Mouse (Mus musculus): ENCODE measurements around the gene Slc39a10. TPM values are rescaled to one million over a fixed set of nuclear protein-coding genes. Genes with fewer than 3 reads are reported as not detected.
"Not testable (repeated sequence)": the region's sequence is repeated elsewhere in the genome, so short reads cannot be mapped to it uniquely, and the experiment has no call there.

Slc39a10 gene
- total and polyA plus RNA-seq, 2 experiments from 2014 or later: 52.9 to 85.3 TPM

GRCm38 (mm10) chr1:46843406-46843805 is 49.2 kb downstream of the Slc39a10 start:
- Histone ChIP-seq H3K4me1 (ENCODE audit: insufficient read depth, low read length) (no peaks in the 10 kb centered on the region), H3K9ac (replicated peaks; ENCODE audit: low read length, poor library complexity, severe bottlenecking) (no peak overlapping the region), H3K27me3 (ENCODE audit: insufficient read depth, low read length) (no peaks in the 10 kb centered on the region), H3K4me3 (ENCODE audit: low read depth, low read length) (no peak overlapping the region), H3K27ac (ENCODE audit: low read depth, low read length) (no peak overlapping the region), H3K9me3 (ENCODE audit: low read length) (no peaks in the 10 kb centered on the region), H3K4me2 (ENCODE audit: low read depth, low read length, poor library complexity, severe bottlenecking) (no peak overlapping the region), H3K36me3 (ENCODE audit: insufficient read depth, low read length) (no peaks in the 10 kb centered on the region)
- no peak for ATAC-seq (ENCODE audit: low FRiP score)
- TF ChIP-seq CTCF (IDR thresholded peaks at IDR 0.05): no peak
- DNase-seq (ENCODE audit: low spot score): no peak
- WGBS: 63% methylated on average over 4 of the region's 4 CpGs

GRCm38 (mm10) chr1:46831927-46832326 is 60.7 kb downstream of the Slc39a10 start:
- Histone ChIP-seq H3K4me3 (ENCODE audit: low read depth, low read length) (no peak overlapping the region), H3K9me3 (ENCODE audit: low read length) (no peaks in the 10 kb centered on the region), H3K27ac (ENCODE audit: low read depth, low read length) (no peak overlapping the region), H3K36me3 (ENCODE audit: insufficient read depth, low read length) (0 out of 2 replicates have a peak, but pooled peaks cover 5% of the 10 kb centered on the region), H3K27me3 (ENCODE audit: insufficient read depth, low read length) (no peaks in the 10 kb centered on the region), H3K9ac (replicated peaks; ENCODE audit: low read length, poor library complexity, severe bottlenecking) (no peak overlapping the region), H3K4me2 (ENCODE audit: low read depth, low read length, poor library complexity, severe bottlenecking) (no peak overlapping the region), H3K4me1 (ENCODE audit: insufficient read depth, low read length) (no peaks in the 10 kb centered on the region)
- DNase-seq (ENCODE audit: low spot score) (no peak), ATAC-seq (ENCODE audit: low FRiP score) (no peak)
- no peak for TF ChIP-seq CTCF (IDR thresholded peaks at IDR 0.05)
- WGBS: 96% methylated on average over 5 of the region's 5 CpGs

- no peak overlapping the region for H3K27ac ChIP-seq (ENCODE audit: low read depth, low read length)
- H3K4me1 ChIP-seq (ENCODE audit: insufficient read depth, low read length): no peaks in the 10 kb centered on the region
- WGBS: 45% methylated on average over 2 of the region's 2 CpGs
- no peak overlapping the region for H3K4me3 ChIP-seq (ENCODE audit: low read depth, low read length)
- H3K9me3 ChIP-seq (ENCODE audit: low read length): no peaks in the 10 kb centered on the region
- TF ChIP-seq CTCF (IDR thresholded peaks at IDR 0.05): no peak
- DNase-seq (ENCODE audit: low spot score) (peak; percentile 46), ATAC-seq (ENCODE audit: low FRiP score) (no peak)
- no peaks in the 10 kb centered on the region for H3K27me3 ChIP-seq (ENCODE audit: insufficient read depth, low read length)
- H3K4me2 ChIP-seq (ENCODE audit: low read depth, low read length, poor library complexity, severe bottlenecking): no peak overlapping the region
- 0 out of 2 replicates have a peak, but pooled peaks cover under 1% of the 10 kb centered on the region for H3K36me3 ChIP-seq (ENCODE audit: insufficient read depth, low read length)
- no peak overlapping the region for H3K9ac ChIP-seq (replicated peaks; ENCODE audit: low read length, poor library complexity, severe bottlenecking)
Measured at GRCm38 (mm10) chr1:46830066-46830843, 62.4 kb downstream of the Slc39a10 start.

GRCm38 (mm10) chr1:46822256-46822972 is 70.2 kb downstream of the Slc39a10 start:
- DNase-seq (ENCODE audit: low spot score) (no peak), ATAC-seq (ENCODE audit: low FRiP score) (no peak)
- H3K4me2 ChIP-seq (ENCODE audit: low read depth, low read length, poor library complexity, severe bottlenecking): no peak overlapping the region
- H3K36me3 ChIP-seq (ENCODE audit: insufficient read depth, low read length): peaks cover 12% of the 10 kb centered on the region
- no peak for TF ChIP-seq CTCF (IDR thresholded peaks at IDR 0.05)
- H3K9ac ChIP-seq (replicated peaks; ENCODE audit: low read length, poor library complexity, severe bottlenecking): no peak overlapping the region
- no peak overlapping the region for H3K27ac ChIP-seq (ENCODE audit: low read depth, low read length)
- H3K27me3 ChIP-seq (ENCODE audit: insufficient read depth, low read length): no peaks in the 10 kb centered on the region
- 91% methylated on average over 4 of the region's 4 CpGs for WGBS
- no peak overlapping the region for H3K4me3 ChIP-seq (ENCODE audit: low read depth, low read length)
- H3K9me3 ChIP-seq (ENCODE audit: low read length): no peaks in the 10 kb centered on the region
- H3K4me1 ChIP-seq (ENCODE audit: insufficient read depth, low read length): no peaks in the 10 kb centered on the region

GRCm38 (mm10) chr1:46817934-46818333 is 74.7 kb downstream of the Slc39a10 start:
- Histone ChIP-seq H3K4me2 (ENCODE audit: low read depth, low read length, poor library complexity, severe bottlenecking) (no peak overlapping the region), H3K9ac (replicated peaks; ENCODE audit: low read length, poor library complexity, severe bottlenecking) (no peak overlapping the region), H3K4me3 (ENCODE audit: low read depth, low read length) (no peak overlapping the region), H3K27me3 (ENCODE audit: insufficient read depth, low read length) (no peaks in the 10 kb centered on the region), H3K4me1 (ENCODE audit: insufficient read depth, low read length) (no peaks in the 10 kb centered on the region), H3K27ac (ENCODE audit: low read depth, low read length) (no peak overlapping the region), H3K36me3 (ENCODE audit: insufficient read depth, low read length) (peaks cover 12% of the 10 kb centered on the region), H3K9me3 (ENCODE audit: low read length) (no peaks in the 10 kb centered on the region)
- 87% methylated on average over 5 of the region's 5 CpGs for WGBS
- ATAC-seq (ENCODE audit: low FRiP score) (peak; percentile 58; the same call in 1 of the 2 replicates), DNase-seq (ENCODE audit: low spot score) (no peak)
- peak; percentile 11; the same call in 1 of the 2 replicates for TF ChIP-seq CTCF (IDR thresholded peaks at IDR 0.05)

GRCm38 (mm10) chr1:46808630-46809029 is 84.0 kb downstream of the Slc39a10 start:
- H3K36me3 ChIP-seq (ENCODE audit: insufficient read depth, low read length); H3K27ac ChIP-seq (ENCODE audit: low read depth, low read length); H3K4me2 ChIP-seq (ENCODE audit: low read depth, low read length, poor library complexity, severe bottlenecking); H3K9ac ChIP-seq (replicated peaks; ENCODE audit: low read length, poor library complexity, severe bottlenecking); H3K4me1 ChIP-seq (ENCODE audit: insufficient read depth, low read length); H3K4me3 ChIP-seq (ENCODE audit: low read depth, low read length); ATAC-seq (ENCODE audit: low FRiP score); H3K27me3 ChIP-seq (ENCODE audit: insufficient read depth, low read length); H3K9me3 ChIP-seq (ENCODE audit: low read length); DNase-seq (ENCODE audit: low spot score): not testable (repeated sequence)
- WGBS: 90% methylated on average over 4 of the region's 4 CpGs
